Mouse (Mus musculus) lung, postnatal 4 days (tissue): ENCODE data around the gene Nfatc2ip.
"Not testable (repeated sequence)": the region's sequence is repeated elsewhere in the genome, so short reads cannot be mapped to it uniquely, and the experiment has no call there.

Experiments used
- DNase-seq, 2 experiments: peaks; one replicate each; pipeline ENCODE4 v3.0.0; 2021

Nfatc2ip gene

GRCm38 (mm10) chr7:126402518-126402917 lies 6.0 kb upstream of the Nfatc2ip start:
- DNase-seq: not testable (repeated sequence)

GRCm38 (mm10) chr7:126399548-126399947 lies 3.0 kb upstream of the Nfatc2ip start:
- DNase-seq: peak; percentile 73 to 88

GRCm38 (mm10) chr7:126397822-126398221 lies 1.3 kb upstream of the Nfatc2ip start:
- no peak for DNase-seq

- DNase-seq: no peak
Measured at GRCm38 (mm10) chr7:126397221-126397620, 684 bp upstream of the Nfatc2ip start.

GRCm38 (mm10) chr7:126392086-126392884 lies 4.3 kb downstream of the Nfatc2ip start:
- not testable (repeated sequence) for DNase-seq

- no peak for DNase-seq
Measured at GRCm38 (mm10) chr7:126388185-126388584, 8.4 kb downstream of the Nfatc2ip start.

GRCm38 (mm10) chr7:126383565-126383964 lies 13.0 kb downstream of the Nfatc2ip start:
- no peak for DNase-seq

- peak; percentile 95 to 96 for DNase-seq
Measured at GRCm38 (mm10) chr7:126377278-126378158, 19.0 kb downstream of the Nfatc2ip start, which contains the start of gene Spns1. Gene Spns1 (minus strand): TSS chr7:126377450.

- DNase-seq: no peak
Measured at GRCm38 (mm10) chr7:126376903-126377277, 19.6 kb downstream of the Nfatc2ip start.

- DNase-seq: peak in 1 of 2 experiments; percentile 11
Measured at GRCm38 (mm10) chr7:126375012-126375411, 21.5 kb downstream of the Nfatc2ip start.

- peak; percentile 53 to 63 for DNase-seq
Measured at GRCm38 (mm10) chr7:126374526-126374925, 22.0 kb downstream of the Nfatc2ip start.

GRCm38 (mm10) chr7:126373007-126373406 lies 23.5 kb downstream of the Nfatc2ip start:
- no peak for DNase-seq

- peak; percentile 39 to 59 for DNase-seq
Measured at GRCm38 (mm10) chr7:126369393-126369792, 27.1 kb downstream of the Nfatc2ip start, which contains the start of gene Lat. Gene Lat (minus strand): TSS chr7:126369570.

GRCm38 (mm10) chr7:126368367-126368766 lies 28.2 kb downstream of the Nfatc2ip start:
- no peak for DNase-seq

- no peak for DNase-seq
Measured at GRCm38 (mm10) chr7:126367636-126368035, 28.9 kb downstream of the Nfatc2ip start.

- peak in 1 of 2 experiments; percentile 8 for DNase-seq
Measured at GRCm38 (mm10) chr7:126363038-126363437, 33.5 kb downstream of the Nfatc2ip start.

- peak in 1 of 2 experiments; percentile 18 for DNase-seq
Measured at GRCm38 (mm10) chr7:126359049-126359448, 37.5 kb downstream of the Nfatc2ip start.

GRCm38 (mm10) chr7:126358413-126358812 lies 38.1 kb downstream of the Nfatc2ip start:
- DNase-seq: no peak

GRCm38 (mm10) chr7:126357838-126358237 lies 38.7 kb downstream of the Nfatc2ip start:
- no peak for DNase-seq

GRCm38 (mm10) chr7:126356793-126357591 lies 39.5 kb downstream of the Nfatc2ip start:
- no peak for DNase-seq

GRCm38 (mm10) chr7:126355847-126356597 lies 40.5 kb downstream of the Nfatc2ip start:
- DNase-seq: no peak
